Comparison of ENCODE assay signal across 8 mouse cellular contexts in genomic region chr5:25099367-25100156, GRCm38 (mm10). TPM values are rescaled to one million over a fixed set of nuclear protein-coding genes. Genes with fewer than 3 reads are reported as not detected.
DNase-seq lines count a peak whose midpoint lies in the region; ATAC-seq and TF ChIP-seq lines count a peak whose summit lies in the region.

No protein-coding gene starts in this region.

- peak overlapping the region; percentile 66 to 72 for H3K4me3 ChIP-seq in ES-E14 (ENCODE audit: insufficient read depth in 1 of 2, low read depth in 1 of 2, low read length in 2 of 2, poor library complexity in 1 of 2, severe bottlenecking in 1 of 2)
- peak overlapping the region; percentile 54 for H3K4me3 ChIP-seq in forebrain, postnatal 0 days (ENCODE audit: low read depth, low read length)
- peak overlapping the region; percentile 78 for H3K4me3 ChIP-seq in layer of hippocampus, adult 2 months

- no peaks in the 10 kb centered on the region for H3K36me3 ChIP-seq in ES-E14 (ENCODE audit: control insufficient read depth, insufficient read depth, low read length, poor library complexity, severe bottlenecking)
- no peaks in the 10 kb centered on the region for H3K36me3 ChIP-seq in forebrain, postnatal 0 days (ENCODE audit: insufficient read depth)

- 2% methylated on average over 45 of the region's 45 CpGs for WGBS in forebrain, postnatal 0 days

- H3K4me2 ChIP-seq in forebrain, postnatal 0 days (ENCODE audit: low read depth): peak overlapping the region; percentile 100

- DNase-seq in ES-E14 (ENCODE audit: low read depth, low spot score) (peak; percentile 20), adipocyte (ENCODE audit: low spot score) (no peak)
- DNase-seq in cerebellum, adult 11-12 months: peak; percentile 53
- DNase-seq in forebrain, postnatal 0 days: peak; percentile 46
- peak; percentile 37 for DNase-seq in heart, postnatal 25 days (ENCODE audit: low spot score)
- DNase-seq in layer of hippocampus, adult 2 months (ENCODE audit: low spot score in 2 of 2): peak; percentile 57 to 61
- DNase-seq in lung, postnatal 10 days: peak; percentile 78
- DNase-seq in ovary, postnatal 14 days (ENCODE audit: low spot score): peak; percentile 54

- H3K27ac ChIP-seq in ES-E14 (ENCODE audit: insufficient read depth, low read depth, low read length, poor library complexity, severe bottlenecking): no peak overlapping the region
- H3K27ac ChIP-seq in forebrain, postnatal 0 days (ENCODE audit: low read depth, low read length): no peak overlapping the region
- H3K27ac ChIP-seq in layer of hippocampus, adult 2 months: peak overlapping the region; percentile 97

- H3K27me3 ChIP-seq in forebrain, postnatal 0 days (ENCODE audit: insufficient read depth, low read length): 0 out of 2 replicates have a peak, but pooled peaks cover 3% of the 10 kb centered on the region

- intact Hi-C loops in heart, postnatal 25 days (cut with DNase I): loop anchor here (5.0 kb wide), 1 partner anchor 87 kb away; no protein-coding TSS in a partner anchor

- ATAC-seq in forebrain, postnatal 0 days: peak; percentile 67

- peaks cover 0 to 2% of the 10 kb centered on the region in 2 experiments; a peak in 1 of 4 replicates for H3K4me1 ChIP-seq in ES-E14 (ENCODE audit: control insufficient read depth in 2 of 2, insufficient read depth in 2 of 2, low read length in 2 of 2, poor library complexity in 1 of 2)
- H3K4me1 ChIP-seq in forebrain, postnatal 0 days (ENCODE audit: insufficient read depth): 0 out of 2 replicates have a peak, but pooled peaks cover 6% of the 10 kb centered on the region

- no peaks in the 10 kb centered on the region for H3K9me3 ChIP-seq in ES-E14 (ENCODE audit: control insufficient read depth, insufficient read depth, low read depth, low read length)
- H3K9me3 ChIP-seq in forebrain, postnatal 0 days (ENCODE audit: low read length): no peaks in the 10 kb centered on the region

- in situ Hi-C loops in ES-E14 (cut with MboI; ENCODE audit: low sequenced_read_pairs in 2 of 2, unreplicated experiment in 2 of 2): no loop called here

- TF ChIP-seq CTCF in forebrain, postnatal 0 days (IDR thresholded peaks at IDR 0.05; ENCODE audit: low read depth): peak; percentile 43
- TF ChIP-seq CTCF in layer of hippocampus, adult 2 months (conservative IDR thresholded peaks at IDR 0.05): peak; percentile 52

- H3K9ac ChIP-seq in ES-E14 (ENCODE audit: insufficient read depth, low read depth, low read length, poor library complexity, severe bottlenecking): no peak overlapping the region; the same call in 1 of the 2 replicates
- peak overlapping the region; percentile 43 for H3K9ac ChIP-seq in forebrain, postnatal 0 days

TF ChIP-seq in ES-E14, 5 proteins besides CTCF, POLR2A, EP300 and RAD21:
- no peak for TF ChIP-seq ZNF384 (IDR thresholded peaks at IDR 0.05; ENCODE audit: low read depth, low read length)
- TF ChIP-seq HCFC1 (IDR thresholded peaks at IDR 0.05; ENCODE audit: borderline replicate concordance, insufficient read depth, low read length): no peak
- no peak for TF ChIP-seq CHD2 (IDR thresholded peaks at IDR 0.05; ENCODE audit: low read depth, low read length)
- no peak for TF ChIP-seq MAFK (IDR thresholded peaks at IDR 0.05; ENCODE audit: insufficient read depth, low read depth, low read length)
- TF ChIP-seq ZC3H11A (IDR thresholded peaks at IDR 0.05; ENCODE audit: borderline replicate concordance, low read depth, low read length): no peak

RNA-seq across cellular contexts. Expression of gene Prkag2, which starts 0.9 kb away (rescaled TPM):
- total RNA-seq in ES-E14 (2012; rRNA removed): 8.7 and 10.5 TPM in 2 replicates
- 62.4 and 72.2 TPM in 2 replicates for total RNA-seq in forebrain, postnatal 0 days (2014; rRNA removed)
- polyA plus RNA-seq in forebrain, postnatal 0 days (2015; fragmentation: Nextera tagmentation; extraction: Ambion mirVana): 94.9 and 112 TPM in 2 replicates
- total RNA-seq in heart, postnatal 25 days (2021): 10 to 100 TPM; 29.7 to 36.6 TPM
- total RNA-seq in layer of hippocampus, adult 2 months (2021): 100 to 1,000 TPM; 177 to 193 TPM
